Mouse (Mus musculus) mature B cell (primary cell): ENCODE measurements around the gene Csn1s2a.
"Not testable (repeated sequence)": the region's sequence is repeated elsewhere in the genome, so short reads cannot be mapped to it uniquely, and the experiment has no call there.

Experiments used
- in situ Hi-C: fragments of 300-500 bp; cut with MboI; formaldehyde crosslinking; loops from 2 replicates; pipeline ENCODE4 v1.14.3; 2019

Gene Csn1s2a

GRCm38 (mm10) chr5:87774267-87774666 lies at the start of gene Csn1s2a:
Gene Csn1s2a (plus strand): TSS chr5:87774567.
- in situ Hi-C loops = no loop called here

GRCm38 (mm10) chr5:87734821-87735220 lies 39.5 kb upstream of the Csn1s2a start:
- in situ Hi-C loops = no loop called here

GRCm38 (mm10) chr5:87753471-87753870 lies 20.9 kb upstream of the Csn1s2a start:
- in situ Hi-C loops = no loop called here

GRCm38 (mm10) chr5:87764546-87764945 lies 9.8 kb upstream of the Csn1s2a start:
- in situ Hi-C loops = no loop called here

- in situ Hi-C loops = not testable (repeated sequence)
Measured at GRCm38 (mm10) chr5:87772151-87772550, 2.2 kb upstream of the Csn1s2a start.

- in situ Hi-C loops = no loop called here
Measured at GRCm38 (mm10) chr5:87782731-87783130, 8.4 kb downstream of the Csn1s2a start.

- in situ Hi-C loops = no loop called here
Measured at GRCm38 (mm10) chr5:87807782-87808181, 33.4 kb downstream of the Csn1s2a start, which contains the start of gene Csn1s2b. Gene Csn1s2b (plus strand): TSS chr5:87808082.

- in situ Hi-C loops = no loop called here
Measured at GRCm38 (mm10) chr5:87809253-87809652, 34.9 kb downstream of the Csn1s2a start.

GRCm38 (mm10) chr5:87825386-87825785 lies 51.0 kb downstream of the Csn1s2a start, which contains the start of gene Prr27:
Gene Prr27 (plus strand): TSS chr5:87825686.
- in situ Hi-C loops = no loop called here
